Mouse (Mus musculus): ENCODE measurements around the gene Hamp2. TPM values are rescaled to one million over a fixed set of nuclear protein-coding genes. Genes with fewer than 3 reads are reported as not detected.
"Not testable (repeated sequence)": the region's sequence is repeated elsewhere in the genome, so short reads cannot be mapped to it uniquely, and the experiment has no call there.

Hamp2 gene
- polyA plus RNA-seq (2016; fragmentation: Nextera tagmentation; extraction: Ambion mirVana), result not detected in 2 replicates

GRCm38 (mm10) chr7:30924581-30924980 lies at the start of gene Hamp2:
Gene Hamp2 (minus strand): TSS chr7:30924681.
- not testable (repeated sequence) for H3K27ac ChIP-seq (ENCODE audit: poor library complexity, severe bottlenecking); H3K4me2 ChIP-seq; H3K36me3 ChIP-seq; ATAC-seq (ENCODE audit: insufficient number of reproducible peaks, low FRiP score); H3K9me3 ChIP-seq (replicated peaks); H3K9ac ChIP-seq; H3K4me3 ChIP-seq; H3K4me1 ChIP-seq (replicated peaks)
- 70% methylated on average over 2 of the region's 2 CpGs for WGBS
- H3K27me3 ChIP-seq (replicated peaks), result peaks cover 10% of the 10 kb centered on the region; the same call in 1 of the 2 replicates

GRCm38 (mm10) chr7:30973501-30974289 lies 49.2 kb upstream of the Hamp2 start, which contains the start of gene Fam187b:
Gene Fam187b (plus strand): TSS chr7:30973790.
- ATAC-seq (ENCODE audit: insufficient number of reproducible peaks, low FRiP score), result peak; percentile 74
- H3K9ac ChIP-seq, result peak within 1 kb of the TSS; percentile 64
- under 1% methylated on average over 37 of the region's 37 CpGs for WGBS
- H3K4me3 ChIP-seq, result peak within 1 kb of the TSS; percentile 50
- no peaks in the 10 kb centered on the region for H3K36me3 ChIP-seq
- no peaks in the 10 kb centered on the region for H3K9me3 ChIP-seq (replicated peaks)
- H3K27ac ChIP-seq (ENCODE audit: poor library complexity, severe bottlenecking), result no peak within 1 kb of the TSS
- H3K4me1 ChIP-seq (replicated peaks), result peaks cover 10% of the 10 kb centered on the region
- H3K27me3 ChIP-seq (replicated peaks), result peaks cover 22% of the 10 kb centered on the region
- peak within 1 kb of the TSS; percentile 79 for H3K4me2 ChIP-seq

- 0% methylated on average over 19 of the region's 19 CpGs for WGBS
Measured at GRCm38 (mm10) chr7:30973251-30973500, 48.7 kb upstream of the Hamp2 start, which contains the start of gene Lsr. Gene Lsr (minus strand): TSS chr7:30973464.

GRCm38 (mm10) chr7:30972426-30973250 lies 48.2 kb upstream of the Hamp2 start:
- ATAC-seq (ENCODE audit: insufficient number of reproducible peaks, low FRiP score), result peak; percentile 9; the same call in 1 of the 2 replicates
- Histone ChIP-seq H3K9ac (peak overlapping the region; percentile 64), H3K27ac (ENCODE audit: poor library complexity, severe bottlenecking) (no peak overlapping the region), H3K4me3 (peak overlapping the region; percentile 50), H3K27me3 (replicated peaks) (peaks cover 22% of the 10 kb centered on the region), H3K9me3 (replicated peaks) (no peaks in the 10 kb centered on the region), H3K4me1 (replicated peaks) (peaks cover 10% of the 10 kb centered on the region), H3K36me3 (no peaks in the 10 kb centered on the region), H3K4me2 (peak overlapping the region; percentile 79)
- 5% methylated on average over 41 of the region's 41 CpGs for WGBS

More at GRCm38 (mm10) chr7:30973251-30973500, 48.7 kb upstream of the Hamp2 start, which contains the start of gene Lsr:
- no peaks in the 10 kb centered on the region for H3K36me3 ChIP-seq
- H3K9me3 ChIP-seq (replicated peaks), result no peaks in the 10 kb centered on the region
- peaks cover 10% of the 10 kb centered on the region for H3K4me1 ChIP-seq (replicated peaks)
- peak within 1 kb of the TSS; percentile 50 for H3K4me3 ChIP-seq
- no peak within 1 kb of the TSS for H3K27ac ChIP-seq (ENCODE audit: poor library complexity, severe bottlenecking)
- no peak for ATAC-seq (ENCODE audit: insufficient number of reproducible peaks, low FRiP score)
- H3K27me3 ChIP-seq (replicated peaks), result peaks cover 22% of the 10 kb centered on the region
- peak within 1 kb of the TSS; percentile 64 for H3K9ac ChIP-seq
- peak within 1 kb of the TSS; percentile 79 for H3K4me2 ChIP-seq

- H3K9me3 ChIP-seq (replicated peaks), result no peaks in the 10 kb centered on the region
- no peak overlapping the region for H3K4me2 ChIP-seq
- H3K27me3 ChIP-seq (replicated peaks), result peaks cover 22% of the 10 kb centered on the region
- H3K27ac ChIP-seq (ENCODE audit: poor library complexity, severe bottlenecking), result no peak overlapping the region
- H3K36me3 ChIP-seq, result no peaks in the 10 kb centered on the region
- H3K9ac ChIP-seq, result no peak overlapping the region
- H3K4me1 ChIP-seq (replicated peaks), result peaks cover 10% of the 10 kb centered on the region
- ATAC-seq (ENCODE audit: insufficient number of reproducible peaks, low FRiP score), result no peak
- 85% methylated on average over 15 of the region's 15 CpGs for WGBS
- H3K4me3 ChIP-seq, result no peak overlapping the region; the same call in 1 of the 2 replicates
Measured at GRCm38 (mm10) chr7:30971901-30972300, 47.4 kb upstream of the Hamp2 start.

- Histone ChIP-seq H3K27me3 (replicated peaks) (peaks cover 22% of the 10 kb centered on the region), H3K9me3 (replicated peaks) (no peaks in the 10 kb centered on the region), H3K9ac (no peak overlapping the region), H3K4me2 (no peak overlapping the region), H3K4me3 (no peak overlapping the region), H3K4me1 (replicated peaks) (peaks cover 10% of the 10 kb centered on the region), H3K36me3 (no peaks in the 10 kb centered on the region), H3K27ac (ENCODE audit: poor library complexity, severe bottlenecking) (no peak overlapping the region)
- ATAC-seq (ENCODE audit: insufficient number of reproducible peaks, low FRiP score), result peak; percentile 34
- 71% methylated on average over 4 of the region's 4 CpGs for WGBS
Measured at GRCm38 (mm10) chr7:30969174-30969573, 44.7 kb upstream of the Hamp2 start.

GRCm38 (mm10) chr7:30968611-30969010 lies 44.1 kb upstream of the Hamp2 start:
- no peak for ATAC-seq (ENCODE audit: insufficient number of reproducible peaks, low FRiP score)

GRCm38 (mm10) chr7:30966657-30967056 lies 42.2 kb upstream of the Hamp2 start:
- H3K4me3 ChIP-seq, result no peak overlapping the region
- ATAC-seq (ENCODE audit: insufficient number of reproducible peaks, low FRiP score), result no peak
- no peaks in the 10 kb centered on the region for H3K36me3 ChIP-seq
- WGBS, result 77% methylated on average over 3 of the region's 3 CpGs
- H3K4me2 ChIP-seq, result no peak overlapping the region
- H3K27me3 ChIP-seq (replicated peaks), result peaks cover 1% of the 10 kb centered on the region; the same call in 1 of the 2 replicates
- no peaks in the 10 kb centered on the region for H3K9me3 ChIP-seq (replicated peaks)
- no peak overlapping the region for H3K9ac ChIP-seq
- H3K4me1 ChIP-seq (replicated peaks), result peaks cover 11% of the 10 kb centered on the region
- H3K27ac ChIP-seq (ENCODE audit: poor library complexity, severe bottlenecking), result no peak overlapping the region

More at GRCm38 (mm10) chr7:30968611-30969010, 44.1 kb upstream of the Hamp2 start:
- H3K4me3 ChIP-seq, result no peak overlapping the region
- no peaks in the 10 kb centered on the region for H3K9me3 ChIP-seq (replicated peaks)
- no peak overlapping the region for H3K27ac ChIP-seq (ENCODE audit: poor library complexity, severe bottlenecking)
- no peak overlapping the region for H3K4me2 ChIP-seq
- peaks cover 21% of the 10 kb centered on the region for H3K27me3 ChIP-seq (replicated peaks)
- peaks cover 14% of the 10 kb centered on the region for H3K4me1 ChIP-seq (replicated peaks)
- 86% methylated on average over 8 of the region's 8 CpGs for WGBS
- H3K9ac ChIP-seq, result no peak overlapping the region
- H3K36me3 ChIP-seq, result no peaks in the 10 kb centered on the region

GRCm38 (mm10) chr7:30965677-30966076 lies 41.2 kb upstream of the Hamp2 start:
- ATAC-seq (ENCODE audit: insufficient number of reproducible peaks, low FRiP score), result no peak
- 88% methylated on average over 14 of the region's 14 CpGs for WGBS
- Histone ChIP-seq H3K9ac (no peak overlapping the region), H3K4me2 (no peak overlapping the region), H3K9me3 (replicated peaks) (no peaks in the 10 kb centered on the region), H3K4me1 (replicated peaks) (peaks cover 11% of the 10 kb centered on the region), H3K27me3 (replicated peaks) (no peaks in the 10 kb centered on the region), H3K36me3 (no peaks in the 10 kb centered on the region), H3K27ac (ENCODE audit: poor library complexity, severe bottlenecking) (no peak overlapping the region), H3K4me3 (no peak overlapping the region)

- peaks cover 11% of the 10 kb centered on the region for H3K4me1 ChIP-seq (replicated peaks)
- no peak overlapping the region for H3K9ac ChIP-seq
- H3K36me3 ChIP-seq, result no peaks in the 10 kb centered on the region
- 87% methylated on average over 7 of the region's 7 CpGs for WGBS
- no peak overlapping the region for H3K4me2 ChIP-seq
- H3K9me3 ChIP-seq (replicated peaks), result no peaks in the 10 kb centered on the region
- H3K27ac ChIP-seq (ENCODE audit: poor library complexity, severe bottlenecking), result no peak overlapping the region
- H3K4me3 ChIP-seq, result no peak overlapping the region
- ATAC-seq (ENCODE audit: insufficient number of reproducible peaks, low FRiP score), result no peak
- no peaks in the 10 kb centered on the region for H3K27me3 ChIP-seq (replicated peaks)
Measured at GRCm38 (mm10) chr7:30964366-30964765, 39.9 kb upstream of the Hamp2 start.

GRCm38 (mm10) chr7:30962862-30963261 lies 38.4 kb upstream of the Hamp2 start:
- no peaks in the 10 kb centered on the region for H3K27me3 ChIP-seq (replicated peaks)
- no peaks in the 10 kb centered on the region for H3K9me3 ChIP-seq (replicated peaks)
- H3K36me3 ChIP-seq, result peaks cover 11% of the 10 kb centered on the region
- no peak overlapping the region for H3K4me2 ChIP-seq
- H3K27ac ChIP-seq (ENCODE audit: poor library complexity, severe bottlenecking), result no peak overlapping the region
- peaks cover 19% of the 10 kb centered on the region for H3K4me1 ChIP-seq (replicated peaks)
- ATAC-seq (ENCODE audit: insufficient number of reproducible peaks, low FRiP score), result no peak
- H3K9ac ChIP-seq, result no peak overlapping the region
- no peak overlapping the region for H3K4me3 ChIP-seq
- 87% methylated on average over 5 of the region's 5 CpGs for WGBS

All from heart, embryonic 12.5 days (tissue).